Mouse (Mus musculus) ES-Bruce4 (cell line): ENCODE data around the gene Rab14.

Experiments used
- CTCF ChIP-seq: IDR thresholded peaks from one replicate; pipeline ENCODE4 v1.8.1; 2011; ENCODE audit warnings: low read depth, low read length
- EP300 ChIP-seq: IDR thresholded peaks from 2 replicates; pipeline ENCODE4 v1.6.1; 2011; ENCODE audit warnings: low read depth, low read length; ENCODE audit not compliant: insufficient read depth
- POLR2A ChIP-seq: IDR thresholded peaks from one replicate; pipeline ENCODE4 v1.8.1; 2011; ENCODE audit warnings: low read length; ENCODE audit not compliant: insufficient read depth

GRCm38 (mm10) chr2:35158358-35158757, 42.6 kb downstream of the Rab14 start:
- TF ChIP-seq POLR2A (no peak), CTCF (no peak), EP300 (no peak)
